Mouse (Mus musculus) stomach, postnatal 0 days (tissue): ENCODE results near the gene Phc3. TPM values are rescaled to one million over a fixed set of nuclear protein-coding genes. Genes with fewer than 3 reads are reported as not detected.
A peak's percentile ranks its signal among the peaks of the same experiment; 100 is the strongest.

Experiments
- ATAC-seq: fragments of 200-750 bp; cut with Nextera tagmentation; 2 replicates; pipeline ENCODE4 v1.8.0; 2017; ENCODE audit not compliant: low FRiP score, low TSS enrichment
- DNase-seq: peaks from one replicate; pipeline ENCODE4 v3.0.0-alpha.2; 2016; ENCODE audit warnings: low spot score
- H3K27ac ChIP-seq: fragments of 300-500 bp; sonication (generic); replicated peaks from 2 replicates; pipeline ENCODE4 v1.5.1; 2014; ENCODE audit warnings: mild to moderate bottlenecking, control low read depth
- H3K27me3 ChIP-seq: fragments of 300-500 bp; sonication (generic); 2 replicates; pipeline ENCODE4 v1.6.1; 2014; ENCODE audit warnings: low read length; ENCODE audit not compliant: control insufficient read depth, insufficient read depth
- H3K36me3 ChIP-seq: fragments of 300-500 bp; sonication (generic); 2 replicates; pipeline ENCODE4 v1.6.1; 2014; ENCODE audit warnings: low read length, mixed read lengths; ENCODE audit not compliant: control insufficient read depth, insufficient read depth
- H3K4me1 ChIP-seq: fragments of 300-500 bp; sonication (generic); replicated peaks from 2 replicates; pipeline ENCODE4 v1.6.1; 2014; ENCODE audit warnings: antibody characterized with exemption; ENCODE audit not compliant: control insufficient read depth, insufficient read depth
- H3K4me2 ChIP-seq: fragments of 300-500 bp; sonication (generic); replicated peaks from 2 replicates; pipeline ENCODE4 v1.6.1; 2014; ENCODE audit warnings: low read depth, mild to moderate bottlenecking, control low read depth, moderate library complexity
- H3K4me3 ChIP-seq: fragments of 300-500 bp; sonication (generic); 2 replicates; pipeline ENCODE4 v1.5.1; 2014; ENCODE audit warnings: low read depth, low read length, control low read depth
- H3K9ac ChIP-seq: fragments of 300-500 bp; sonication (generic); 2 replicates; pipeline ENCODE4 v1.6.1; 2014; ENCODE audit warnings: mild to moderate bottlenecking, low read length, control low read depth, mixed read lengths
- H3K9me3 ChIP-seq: fragments of 300-500 bp; sonication (generic); 2 replicates; pipeline ENCODE4 v1.6.1; 2016; ENCODE audit warnings: low read length; ENCODE audit not compliant: control insufficient read depth
- CTCF ChIP-seq: IDR thresholded peaks from 2 replicates; pipeline ENCODE4 v1.5.1; 2016; ENCODE audit warnings: antibody characterized with exemption, low read depth, mild to moderate bottlenecking, moderate library complexity
- EP300 ChIP-seq: optimal IDR thresholded peaks from 2 replicates; pipeline ENCODE3; 2016; ENCODE audit warnings: antibody characterized with exemption
- WGBS: fragments of 180-500 bp; shearing (Covaris S2); extraction: QIAGEN DNeasy Blood & Tissue Kit; methylation state at CpG from one replicate; pipeline ENCODE4 v1.1.7; 2014; 5-methylcytosine and 5-hydroxymethylcytosine counted together
- polyA plus RNA-seq: library from polyadenylated mRNA; unstranded; fragments of >200 nt; fragmentation: Nextera tagmentation; extraction: Ambion mirVana; gene quantifications from 2 replicates; pipeline ENCODE4 v1.2.1, GENCODE M21; 2015

Phc3 gene
- polyA plus RNA-seq, 1 experiment from 2014 or later = 3.0 TPM

GRCm38 (mm10) chr3:30917160-30917559, 52.1 kb downstream of the Phc3 start:
- Histone ChIP-seq H3K9ac (no peak overlapping the region), H3K27ac (no peak overlapping the region), H3K4me1 (no peaks in the 10 kb centered on the region), H3K9me3 (no peaks in the 10 kb centered on the region), H3K36me3 (peaks cover 10% of the 10 kb centered on the region), H3K4me3 (no peak overlapping the region), H3K4me2 (no peak overlapping the region), H3K27me3 (no peaks in the 10 kb centered on the region)
- WGBS = 60% methylated on average over 4 of the region's 4 CpGs
- no peak for DNase-seq
- TF ChIP-seq CTCF (no peak), EP300 (no peak)
- no peak for ATAC-seq

GRCm38 (mm10) chr3:30904658-30905057, 64.6 kb downstream of the Phc3 start:
- Histone ChIP-seq H3K4me3 (no peak overlapping the region), H3K4me2 (no peak overlapping the region), H3K9ac (no peak overlapping the region), H3K27me3 (no peaks in the 10 kb centered on the region), H3K36me3 (peaks cover 18% of the 10 kb centered on the region; the same call in 1 of the 2 replicates), H3K27ac (no peak overlapping the region), H3K4me1 (no peaks in the 10 kb centered on the region), H3K9me3 (no peaks in the 10 kb centered on the region)
- ATAC-seq = no peak
- WGBS = 79% methylated on average over 1 of the region's 1 CpGs
- DNase-seq = no peak
- TF ChIP-seq CTCF (no peak), EP300 (no peak)

- H3K27me3 ChIP-seq = no peaks in the 10 kb centered on the region
- no peak overlapping the region for H3K4me3 ChIP-seq
- peaks cover 3% of the 10 kb centered on the region; the same call in 1 of the 2 replicates for H3K36me3 ChIP-seq
- no peak overlapping the region for H3K27ac ChIP-seq
- H3K4me1 ChIP-seq = no peaks in the 10 kb centered on the region
- ATAC-seq = no peak
- no peak overlapping the region for H3K4me2 ChIP-seq
- WGBS = 93% methylated on average over 8 of the region's 8 CpGs
- DNase-seq = no peak
- no peak for TF ChIP-seq CTCF
- TF ChIP-seq EP300 = no peak
- no peaks in the 10 kb centered on the region for H3K9me3 ChIP-seq
- no peak overlapping the region for H3K9ac ChIP-seq
These were observed 69.8 kb downstream of the Phc3 start for GRCm38 (mm10) chr3:30899407-30899806.

- DNase-seq = no peak
These were observed 72.5 kb downstream of the Phc3 start for GRCm38 (mm10) chr3:30896721-30897120.

GRCm38 (mm10) chr3:30889014-30889413, 80.2 kb downstream of the Phc3 start:
- no peaks in the 10 kb centered on the region for H3K36me3 ChIP-seq
- no peak overlapping the region for H3K4me2 ChIP-seq
- no peaks in the 10 kb centered on the region for H3K27me3 ChIP-seq
- H3K9me3 ChIP-seq = no peaks in the 10 kb centered on the region
- H3K4me3 ChIP-seq = no peak overlapping the region
- H3K27ac ChIP-seq = no peak overlapping the region
- H3K4me1 ChIP-seq = no peaks in the 10 kb centered on the region
- WGBS = 42% methylated on average over 1 of the region's 1 CpGs
- ATAC-seq (no peak), DNase-seq (no peak)
- no peak for TF ChIP-seq EP300
- no peak for TF ChIP-seq CTCF
- H3K9ac ChIP-seq = no peak overlapping the region

More at GRCm38 (mm10) chr3:30896721-30897120, 72.5 kb downstream of the Phc3 start:
- peaks cover 3% of the 10 kb centered on the region; the same call in 1 of the 2 replicates for H3K36me3 ChIP-seq
- H3K9ac ChIP-seq = no peak overlapping the region
- no peaks in the 10 kb centered on the region for H3K4me1 ChIP-seq
- no peaks in the 10 kb centered on the region for H3K9me3 ChIP-seq
- H3K27me3 ChIP-seq = no peaks in the 10 kb centered on the region
- TF ChIP-seq EP300 (no peak), CTCF (no peak)
- no peak overlapping the region for H3K27ac ChIP-seq
- H3K4me3 ChIP-seq = no peak overlapping the region
- ATAC-seq = no peak
- no peak overlapping the region for H3K4me2 ChIP-seq
- WGBS = 54% methylated on average over 5 of the region's 5 CpGs

GRCm38 (mm10) chr3:30887449-30887848, 81.8 kb downstream of the Phc3 start:
- TF ChIP-seq CTCF (peak; percentile 31; the same call in 1 of the 2 replicates), EP300 (no peak)
- H3K4me2 ChIP-seq = no peak overlapping the region
- no peak overlapping the region for H3K9ac ChIP-seq
- no peak overlapping the region for H3K27ac ChIP-seq
- DNase-seq = no peak
- WGBS = 85% methylated on average over 3 of the region's 3 CpGs
- H3K27me3 ChIP-seq = no peaks in the 10 kb centered on the region
- no peaks in the 10 kb centered on the region for H3K36me3 ChIP-seq
- no peaks in the 10 kb centered on the region for H3K4me1 ChIP-seq
- no peak overlapping the region for H3K4me3 ChIP-seq
- no peaks in the 10 kb centered on the region for H3K9me3 ChIP-seq
- ATAC-seq = no peak
